Mouse (Mus musculus) olfactory bulb, adult 2 months (tissue): ENCODE results near the gene Gpr160. TPM values are rescaled to one million over a fixed set of nuclear protein-coding genes. Genes with fewer than 3 reads are reported as not detected.

Source experiments
- H3K27ac ChIP-seq: fragments of 200-500 bp; 2 replicates; pipeline ENCODE4 v1.5.1; 2012; ENCODE audit warnings: low read depth, low read length; ENCODE audit not compliant: insufficient read depth
- H3K4me1 ChIP-seq: fragments of 200-500 bp; 2 replicates; pipeline ENCODE4 v1.6.1; 2012; ENCODE audit warnings: low read length; ENCODE audit not compliant: control insufficient read depth, insufficient read depth
- H3K4me3 ChIP-seq: fragments of 200-500 bp; 2 replicates; pipeline ENCODE4 v1.5.1; 2012; ENCODE audit warnings: mild to moderate bottlenecking, low read depth, low read length, moderate library complexity; ENCODE audit not compliant: insufficient read depth
- CTCF ChIP-seq: fragments of 200-500 bp; IDR thresholded peaks from 2 replicates; pipeline ENCODE4 v1.5.1; 2012; ENCODE audit warnings: low read depth, mild to moderate bottlenecking, low read length, moderate library complexity; ENCODE audit not compliant: insufficient read depth
- POLR2A ChIP-seq: fragments of 200-500 bp; IDR thresholded peaks from 2 replicates; pipeline ENCODE4 v1.6.1; 2012; ENCODE audit warnings: mild to moderate bottlenecking, low read depth, low read length, moderate library complexity; ENCODE audit not compliant: insufficient read depth
- WGBS: fragments of 180-500 bp; shearing (Covaris S2); methylation state at CpG from one replicate; pipeline ENCODE4 v1.1.7; 2018; 5-methylcytosine and 5-hydroxymethylcytosine counted together
- polyA plus RNA-seq: library from polyadenylated mRNA; stranded (reverse); fragments of >200 nt; gene quantifications from 2 replicates; pipeline ENCODE4 v1.2.4, GENCODE M21; 2012; ENCODE audit warnings: low replicate concordance; ENCODE audit not compliant: missing spikeins, insufficient read depth, insufficient read length

Gpr160 gene
- polyA plus RNA-seq, 1 experiment: not detected

- Histone ChIP-seq H3K4me1 (no peaks in the 10 kb centered on the region), H3K4me3 (no peak overlapping the region), H3K27ac (no peak overlapping the region)
- WGBS: 95% methylated on average over 3 of the region's 3 CpGs
- TF ChIP-seq POLR2A (no peak), CTCF (no peak)
Measured at GRCm38 (mm10) chr3:30887449-30887848, 31.7 kb downstream of the Gpr160 start.

DNA sequence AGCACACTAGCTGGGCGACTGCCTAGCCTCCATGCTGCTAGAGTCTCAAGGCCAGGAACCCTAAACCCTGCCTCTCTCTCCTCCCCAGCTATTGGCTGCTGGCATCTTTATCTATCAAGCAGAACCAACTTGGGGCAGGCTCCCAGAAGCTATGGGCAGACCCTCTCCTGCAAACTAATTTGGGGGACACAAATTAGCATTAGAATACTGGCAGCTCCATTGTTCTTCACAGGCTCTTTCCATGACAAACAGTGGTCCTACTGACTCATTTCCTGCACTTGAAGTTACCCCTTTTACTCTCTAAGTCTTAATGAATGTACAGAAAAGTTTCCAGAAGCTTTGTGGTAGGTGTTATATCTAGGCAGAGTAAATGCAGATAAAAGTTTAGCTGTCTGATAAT is 33.3 kb downstream of the Gpr160 start:
- no peak overlapping the region for H3K4me3 ChIP-seq
- H3K4me1 ChIP-seq: no peaks in the 10 kb centered on the region
- 21% methylated on average over 1 of the region's 1 CpGs for WGBS
- no peak overlapping the region for H3K27ac ChIP-seq
- TF ChIP-seq CTCF (no peak), POLR2A (no peak)

- 57% methylated on average over 5 of the region's 5 CpGs for whole genome bisulfite sequencing
Measured at GRCm38 (mm10) chr3:30896721-30897120, 41.0 kb downstream of the Gpr160 start.

GRCm38 (mm10) chr3:30899407-30899806 is 43.7 kb downstream of the Gpr160 start:
- no peak overlapping the region for H3K4me3 ChIP-seq
- 92% methylated on average over 8 of the region's 8 CpGs for WGBS
- no peaks in the 10 kb centered on the region for H3K4me1 ChIP-seq
- TF ChIP-seq CTCF (no peak), POLR2A (no peak)
- H3K27ac ChIP-seq: no peak overlapping the region

More at GRCm38 (mm10) chr3:30896721-30897120, 41.0 kb downstream of the Gpr160 start:
- Histone ChIP-seq H3K4me3 (no peak overlapping the region), H3K27ac (no peak overlapping the region), H3K4me1 (no peaks in the 10 kb centered on the region)
- TF ChIP-seq POLR2A (no peak), CTCF (no peak)

- 84% methylated on average over 1 of the region's 1 CpGs for WGBS
- TF ChIP-seq CTCF (no peak), POLR2A (no peak)
- H3K27ac ChIP-seq: no peak overlapping the region
- no peaks in the 10 kb centered on the region for H3K4me1 ChIP-seq
- no peak overlapping the region for H3K4me3 ChIP-seq
Measured at GRCm38 (mm10) chr3:30904658-30905057, 48.9 kb downstream of the Gpr160 start.

GRCm38 (mm10) chr3:30917160-30917559 is 61.4 kb downstream of the Gpr160 start:
- no peak for TF ChIP-seq CTCF
- no peak overlapping the region for H3K27ac ChIP-seq
- 92% methylated on average over 4 of the region's 4 CpGs for WGBS
- H3K4me1 ChIP-seq: no peaks in the 10 kb centered on the region
- H3K4me3 ChIP-seq: no peak overlapping the region

DNA sequence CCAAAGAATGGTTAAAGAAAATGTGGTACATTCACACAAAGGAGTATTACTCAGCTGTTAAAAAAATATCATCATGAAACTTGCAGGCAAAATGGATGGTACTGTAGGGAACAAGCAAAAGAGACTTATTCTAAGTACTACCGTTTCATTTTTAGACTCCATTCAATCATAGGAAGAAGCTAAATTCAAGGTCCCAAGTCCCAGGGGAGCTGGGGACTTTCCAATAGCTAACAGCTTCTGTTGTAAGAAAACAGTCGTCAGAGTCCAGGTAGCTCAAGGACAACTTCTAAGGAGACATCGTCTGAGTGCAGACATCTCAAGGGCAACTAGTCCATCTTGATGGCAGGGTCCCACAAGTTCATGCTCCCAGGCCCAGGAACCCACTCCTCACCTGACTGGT is 71.9 kb downstream of the Gpr160 start:
- no peak for TF ChIP-seq CTCF
- TF ChIP-seq POLR2A: no peak
- peaks cover 3% of the 10 kb centered on the region; the same call in 1 of the 2 replicates for H3K4me1 ChIP-seq
- no peak overlapping the region for H3K27ac ChIP-seq
- no peak overlapping the region for H3K4me3 ChIP-seq
- 90% methylated on average over 3 of the region's 3 CpGs for WGBS

GRCm38 (mm10) chr3:30929828-30930227 is 74.1 kb downstream of the Gpr160 start:
- no peak overlapping the region for H3K4me3 ChIP-seq
- peaks cover 3% of the 10 kb centered on the region; the same call in 1 of the 2 replicates for H3K4me1 ChIP-seq
- no peak for TF ChIP-seq POLR2A
- no peak for TF ChIP-seq CTCF
- WGBS: 52% methylated on average over 3 of the region's 3 CpGs
- H3K27ac ChIP-seq: no peak overlapping the region

DNA sequence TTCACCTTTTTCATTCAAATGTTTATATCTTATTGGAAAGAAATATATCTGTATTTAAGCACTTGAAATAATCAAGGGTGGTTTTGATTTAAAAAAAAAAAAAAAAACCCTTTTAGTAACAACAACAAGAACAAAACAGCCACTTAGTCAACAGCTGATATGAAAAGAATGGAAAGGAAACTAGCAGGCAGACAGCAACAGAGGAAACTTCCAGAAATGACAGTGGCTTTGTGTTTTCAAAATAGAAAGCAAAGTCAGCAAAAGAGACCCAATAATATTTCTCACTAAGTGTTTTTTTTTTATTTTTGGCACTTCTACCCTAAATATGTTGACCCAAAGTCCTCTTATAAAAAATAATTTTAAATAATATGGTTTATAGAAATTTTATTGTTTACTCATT is 78.6 kb downstream of the Gpr160 start:
- Histone ChIP-seq H3K27ac (no peak overlapping the region), H3K4me1 (peaks cover 13% of the 10 kb centered on the region), H3K4me3 (no peak overlapping the region)
- TF ChIP-seq POLR2A (no peak), CTCF (no peak)

Other genes starting within 250 kb of the Gpr160 start
- gene Lrriq4, start 211.4 kb upstream of the Gpr160 start, polyA plus RNA-seq: not detected in 2 replicates
- gene Lrrc34, start 208.1 kb upstream of the Gpr160 start, polyA plus RNA-seq: not detected in 2 replicates
- gene Lrrc31, start 156.1 kb upstream of the Gpr160 start, polyA plus RNA-seq: not detected in 2 replicates
- gene Samd7, start 109.7 kb upstream of the Gpr160 start, polyA plus RNA-seq: not detected in 2 replicates
- gene Sec62, start 63.1 kb upstream of the Gpr160 start, polyA plus RNA-seq: not detected in 2 replicates
- 66.2 TPM in 1 of 2 replicates, not detected in the other for gene Phc3, start 113.5 kb downstream of the Gpr160 start, polyA plus RNA-seq
- gene Prkci, start 139.8 kb downstream of the Gpr160 start, polyA plus RNA-seq: not detected in 2 replicates
- not detected in 2 replicates for gene Skil, start 239.1 kb downstream of the Gpr160 start, polyA plus RNA-seq